Mouse (Mus musculus): ENCODE results near the gene Dcbld2.

DNA sequence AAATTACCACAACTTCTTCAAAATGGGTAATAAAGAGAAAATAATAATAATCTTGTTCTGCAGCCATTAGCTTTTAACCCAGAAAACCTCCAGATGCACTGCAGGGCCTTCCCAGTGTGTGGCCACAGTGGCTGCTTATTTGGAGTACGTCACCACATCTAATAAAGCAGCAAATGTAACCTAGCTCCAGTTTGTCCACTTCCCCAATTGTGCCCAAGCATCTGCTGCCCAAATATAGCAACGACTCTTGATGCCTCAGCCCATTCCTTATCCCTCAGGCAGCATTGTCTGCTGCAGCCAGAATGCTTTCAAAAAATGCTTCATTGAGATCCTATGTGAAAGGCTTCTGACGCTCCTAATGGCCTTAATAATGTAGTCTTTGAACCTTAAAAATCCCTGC is 66.6 kb downstream of the Dcbld2 start:
- TF ChIP-seq POLR2A (IDR thresholded peaks at IDR 0.05; ENCODE audit: low read depth, low read length) = no peak
- no peak for TF ChIP-seq CTCF (IDR thresholded peaks at IDR 0.05; ENCODE audit: borderline replicate concordance, insufficient read depth, low read length)

All from embryonic fibroblast, embryonic 13.5 days (primary cell).